Mouse (Mus musculus): ENCODE data around the gene Pdcd6ip. TPM values are rescaled to one million over a fixed set of nuclear protein-coding genes. Genes with fewer than 3 reads are reported as not detected.

Pdcd6ip gene
- polyA plus RNA-seq, 1 experiment: 59.9 TPM

DNA sequence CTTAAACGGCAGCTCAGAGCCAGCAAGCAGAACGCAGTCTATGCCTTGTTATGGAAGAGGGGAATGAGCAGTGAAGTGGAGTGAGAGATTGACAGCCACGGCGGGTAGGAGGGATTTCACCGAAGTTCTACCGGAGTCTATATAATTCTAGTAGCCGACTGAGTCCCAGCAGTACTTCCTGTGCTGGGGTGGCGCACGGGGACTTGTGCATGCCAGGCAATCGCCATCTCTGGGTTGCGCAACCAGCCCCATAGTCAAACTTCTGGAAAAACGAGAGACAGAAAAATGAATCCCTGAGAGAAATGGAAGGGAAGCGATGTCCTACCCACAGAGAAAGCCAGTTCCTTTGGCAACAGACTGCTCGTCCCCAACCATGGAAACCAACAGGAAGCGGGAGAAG, 16.6 kb upstream of the Pdcd6ip start:
- 76% methylated on average over 15 of the region's 15 CpGs for WGBS
- no peaks in the 10 kb centered on the region for H3K36me3 ChIP-seq (ENCODE audit: control insufficient read depth, insufficient read depth, low read length)
- DNase-seq: no peak
- H3K4me1 ChIP-seq (ENCODE audit: control insufficient read depth, insufficient read depth, low read length): no peaks in the 10 kb centered on the region
- TF ChIP-seq POLR2A (IDR thresholded peaks at IDR 0.05; ENCODE audit: low read depth, low read length): no peak
- TF ChIP-seq CTCF (conservative IDR thresholded peaks at IDR 0.05; ENCODE audit: insufficient read depth, insufficient read length, low read depth, low read length): no peak
- H3K27me3 ChIP-seq (replicated peaks; ENCODE audit: control insufficient read depth, insufficient read depth, low read length): no peaks in the 10 kb centered on the region
- no peak overlapping the region for H3K27ac ChIP-seq (ENCODE audit: insufficient read depth, low read depth, low read length)
- no peak overlapping the region for H3K4me3 ChIP-seq (ENCODE audit: insufficient read depth, low read depth, low read length)

DNA sequence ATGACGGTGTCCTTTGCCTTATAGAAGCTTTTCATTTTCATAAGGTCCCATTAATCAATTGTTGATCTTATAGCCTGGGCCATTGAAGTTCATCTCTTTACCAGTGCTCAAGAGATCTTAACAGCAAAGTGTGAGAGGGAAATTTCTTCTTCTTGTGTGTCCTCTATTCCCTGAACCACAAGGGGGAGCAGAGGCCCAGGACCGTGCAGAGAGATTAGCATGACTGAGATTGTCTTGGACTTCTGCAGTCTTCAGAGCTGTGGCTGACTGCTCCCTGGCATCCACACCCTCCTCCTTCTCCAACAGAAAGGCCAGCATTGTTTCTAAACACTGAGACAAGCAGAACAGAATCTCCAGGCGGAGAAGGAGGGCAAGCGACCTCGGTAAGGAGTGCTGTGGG, 11.0 kb upstream of the Pdcd6ip start:
- TF ChIP-seq CTCF (conservative IDR thresholded peaks at IDR 0.05; ENCODE audit: insufficient read depth, insufficient read length, low read depth, low read length): peak; percentile 61
- no peak for TF ChIP-seq POLR2A (IDR thresholded peaks at IDR 0.05; ENCODE audit: low read depth, low read length)
- Histone ChIP-seq H3K36me3 (ENCODE audit: control insufficient read depth, insufficient read depth, low read length) (no peaks in the 10 kb centered on the region), H3K27ac (ENCODE audit: insufficient read depth, low read depth, low read length) (no peak overlapping the region), H3K4me3 (ENCODE audit: insufficient read depth, low read depth, low read length) (no peak overlapping the region), H3K27me3 (replicated peaks; ENCODE audit: control insufficient read depth, insufficient read depth, low read length) (no peaks in the 10 kb centered on the region), H3K4me1 (ENCODE audit: control insufficient read depth, insufficient read depth, low read length) (no peaks in the 10 kb centered on the region)
- DNase-seq: peak; percentile 44
- WGBS: 43% methylated on average over 5 of the region's 5 CpGs

DNA sequence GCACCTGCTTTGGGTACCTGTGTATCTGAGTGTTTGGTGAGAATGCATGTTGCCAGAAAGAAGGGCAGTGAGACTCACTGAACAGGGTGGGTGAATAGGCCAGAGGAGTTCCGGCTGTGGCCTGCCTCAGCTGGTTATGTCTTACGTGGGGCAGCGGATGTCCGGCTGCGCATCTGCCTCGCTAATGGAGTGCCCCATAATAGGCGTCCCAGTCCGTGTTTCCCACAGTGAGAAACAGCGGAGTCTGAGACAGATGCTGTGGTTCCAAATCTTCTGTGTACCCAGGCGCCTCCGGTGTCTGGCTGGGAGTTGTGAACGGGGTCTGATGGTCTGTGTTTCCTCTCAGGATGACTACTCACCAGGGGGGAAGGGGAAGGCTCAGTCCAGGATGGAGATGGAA, 2.8 kb upstream of the Pdcd6ip start:
- 84% methylated on average over 12 of the region's 12 CpGs for WGBS
- TF ChIP-seq POLR2A (IDR thresholded peaks at IDR 0.05; ENCODE audit: low read depth, low read length) (no peak), CTCF (conservative IDR thresholded peaks at IDR 0.05; ENCODE audit: insufficient read depth, insufficient read length, low read depth, low read length) (no peak)

DNA sequence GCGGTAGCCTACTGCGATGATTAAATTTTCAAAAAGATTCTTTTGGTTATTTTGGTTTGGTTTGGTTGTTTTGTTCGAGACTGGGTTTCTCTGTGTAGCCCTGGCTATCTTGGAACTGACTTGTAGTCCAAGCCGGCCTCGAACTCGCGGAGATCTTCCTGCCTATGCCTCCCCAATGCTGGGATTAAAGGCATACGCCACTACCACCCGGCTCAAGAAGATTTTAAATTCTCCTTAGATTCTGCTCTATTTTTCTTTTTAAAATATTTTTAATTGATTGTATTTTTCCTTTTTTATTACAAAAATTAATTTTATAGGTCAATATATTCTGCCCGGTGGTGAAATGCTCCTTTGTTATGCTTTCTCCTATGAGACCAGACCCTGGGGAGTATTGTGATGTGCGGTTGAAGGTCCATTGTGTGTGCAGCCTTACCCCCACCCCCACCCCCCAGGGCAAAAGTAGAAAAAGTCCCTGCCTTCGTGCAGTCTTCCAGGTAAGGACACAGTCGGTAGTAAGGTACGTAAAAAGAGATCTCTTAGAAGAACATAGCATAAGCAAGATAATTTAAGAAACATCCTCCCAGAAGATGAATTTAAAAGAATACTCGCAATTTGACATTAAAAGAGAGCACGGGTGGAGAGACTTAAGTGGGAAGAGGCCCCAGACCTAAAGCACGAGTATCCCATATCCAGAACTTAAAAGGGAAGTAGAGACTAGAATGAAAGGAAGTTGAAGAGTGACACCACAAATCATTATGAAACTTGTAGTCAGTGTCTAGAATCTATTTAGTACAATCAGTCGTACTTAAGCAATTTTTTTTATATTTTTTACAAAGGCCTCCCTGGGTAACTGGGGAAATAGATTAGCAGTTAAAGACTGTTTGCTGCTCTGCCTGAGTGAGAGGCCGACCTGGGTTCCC, 562 bp upstream of the Pdcd6ip start:
- Histone ChIP-seq H3K36me3 (ENCODE audit: control insufficient read depth, insufficient read depth, low read length) (no peaks in the 10 kb centered on the region), H3K27me3 (replicated peaks; ENCODE audit: control insufficient read depth, insufficient read depth, low read length) (no peaks in the 10 kb centered on the region), H3K4me1 (ENCODE audit: control insufficient read depth, insufficient read depth, low read length) (peaks cover 4% of the 10 kb centered on the region), H3K27ac (ENCODE audit: insufficient read depth, low read depth, low read length) (peak overlapping the region; percentile 70; the same call in 1 of the 2 replicates), H3K4me3 (ENCODE audit: insufficient read depth, low read depth, low read length) (peak overlapping the region; percentile 93)
- 49% methylated on average over 19 of the region's 19 CpGs for WGBS
- DNase-seq: no peak
- no peak for TF ChIP-seq CTCF (conservative IDR thresholded peaks at IDR 0.05; ENCODE audit: insufficient read depth, insufficient read length, low read depth, low read length)

More for the DNA sequence above, 2.8 kb upstream of the Pdcd6ip start:
- H3K4me1 ChIP-seq (ENCODE audit: control insufficient read depth, insufficient read depth, low read length): peaks cover 4% of the 10 kb centered on the region
- H3K27ac ChIP-seq (ENCODE audit: insufficient read depth, low read depth, low read length): no peak overlapping the region
- DNase-seq: no peak
- H3K4me3 ChIP-seq (ENCODE audit: insufficient read depth, low read depth, low read length): no peak overlapping the region
- H3K27me3 ChIP-seq (replicated peaks; ENCODE audit: control insufficient read depth, insufficient read depth, low read length): no peaks in the 10 kb centered on the region
- H3K36me3 ChIP-seq (ENCODE audit: control insufficient read depth, insufficient read depth, low read length): no peaks in the 10 kb centered on the region

DNA sequence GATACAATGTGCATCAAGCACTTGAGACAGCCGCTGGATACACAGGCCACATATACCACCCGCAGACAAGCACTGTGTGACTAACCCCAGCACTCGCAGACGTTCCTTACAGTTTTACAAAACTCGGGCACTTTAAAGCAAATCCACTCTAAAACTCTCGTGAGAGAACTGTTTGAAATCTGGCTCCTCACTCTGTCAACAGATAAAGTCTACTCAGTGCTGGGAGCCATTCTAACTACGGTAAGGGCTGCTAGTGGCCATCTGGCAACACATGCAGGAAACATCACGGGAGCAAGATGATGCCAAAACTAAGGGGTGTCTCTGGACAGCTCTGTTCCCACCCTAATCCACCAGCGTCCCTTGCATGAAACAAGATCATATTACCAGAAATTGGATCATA, 1.2 kb downstream of the Pdcd6ip start:
- Histone ChIP-seq H3K27me3 (replicated peaks; ENCODE audit: control insufficient read depth, insufficient read depth, low read length) (no peaks in the 10 kb centered on the region), H3K36me3 (ENCODE audit: control insufficient read depth, insufficient read depth, low read length) (no peaks in the 10 kb centered on the region), H3K4me3 (ENCODE audit: insufficient read depth, low read depth, low read length) (peak overlapping the region; percentile 34), H3K27ac (ENCODE audit: insufficient read depth, low read depth, low read length) (no peak overlapping the region), H3K4me1 (ENCODE audit: control insufficient read depth, insufficient read depth, low read length) (peaks cover 4% of the 10 kb centered on the region)
- TF ChIP-seq POLR2A (IDR thresholded peaks at IDR 0.05; ENCODE audit: low read depth, low read length) (no peak), CTCF (conservative IDR thresholded peaks at IDR 0.05; ENCODE audit: insufficient read depth, insufficient read length, low read depth, low read length) (no peak)
- WGBS: 22% methylated on average over 9 of the region's 9 CpGs
- no peak for DNase-seq

DNA sequence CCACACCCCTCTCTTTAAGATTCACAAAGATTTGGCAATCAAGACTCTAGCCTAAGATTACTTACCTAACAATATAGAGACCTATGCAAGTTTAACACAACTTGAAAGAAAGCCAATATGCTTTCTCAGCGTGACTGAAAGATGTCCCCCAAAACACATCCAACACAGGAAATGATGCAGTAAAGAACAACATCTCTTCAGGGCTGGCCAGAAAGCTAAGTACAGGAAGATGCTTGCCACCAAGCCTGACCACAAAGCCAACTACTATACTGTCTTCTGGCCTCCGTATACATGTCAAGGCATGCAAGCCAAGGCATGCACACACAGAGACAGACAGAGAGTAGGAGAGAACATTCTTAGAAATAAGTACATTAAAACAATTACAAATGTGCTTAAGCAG, 2.0 kb downstream of the Pdcd6ip start:
- Histone ChIP-seq H3K4me1 (ENCODE audit: control insufficient read depth, insufficient read depth, low read length) (peaks cover 4% of the 10 kb centered on the region), H3K4me3 (ENCODE audit: insufficient read depth, low read depth, low read length) (peak overlapping the region; percentile 22; the same call in 1 of the 2 replicates), H3K27me3 (replicated peaks; ENCODE audit: control insufficient read depth, insufficient read depth, low read length) (no peaks in the 10 kb centered on the region), H3K27ac (ENCODE audit: insufficient read depth, low read depth, low read length) (no peak overlapping the region), H3K36me3 (ENCODE audit: control insufficient read depth, insufficient read depth, low read length) (no peaks in the 10 kb centered on the region)
- DNase-seq: no peak
- TF ChIP-seq CTCF (conservative IDR thresholded peaks at IDR 0.05; ENCODE audit: insufficient read depth, insufficient read length, low read depth, low read length) (no peak), POLR2A (IDR thresholded peaks at IDR 0.05; ENCODE audit: low read depth, low read length) (no peak)
- WGBS: 50% methylated on average over 2 of the region's 2 CpGs

DNA sequence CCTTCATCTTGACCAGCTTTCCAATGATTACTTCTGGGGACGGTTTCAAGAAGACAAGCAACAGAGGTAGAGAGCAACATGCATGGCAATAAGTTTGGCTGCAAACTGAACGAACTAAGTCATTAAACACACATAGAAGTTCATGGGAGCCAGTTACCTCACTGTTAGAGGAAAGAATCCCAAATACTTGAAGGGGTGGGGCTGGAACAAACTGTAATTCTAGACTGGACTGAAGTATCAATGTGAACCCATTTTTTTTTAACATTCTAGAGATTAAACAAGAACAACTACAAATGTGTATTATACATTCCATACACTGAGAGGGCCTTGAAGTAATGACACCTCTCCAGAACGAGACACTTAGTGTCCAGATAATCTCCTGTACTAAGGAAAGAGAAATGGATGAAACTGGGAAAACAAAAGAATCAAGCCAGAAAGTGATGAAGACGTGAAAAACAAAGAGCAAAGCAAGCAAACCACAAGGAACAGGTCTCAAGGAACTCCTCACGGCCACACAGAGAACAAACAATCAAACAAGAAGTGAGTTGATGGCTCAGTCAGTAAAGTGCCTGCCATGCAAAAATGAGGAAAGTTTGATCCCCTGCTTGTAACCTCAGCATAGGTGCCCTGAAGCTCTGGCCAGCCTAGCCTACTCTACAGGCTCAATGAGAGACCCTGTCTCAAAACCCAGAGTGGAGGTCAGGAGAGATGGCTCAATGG, 6.5 kb downstream of the Pdcd6ip start:
- Histone ChIP-seq H3K36me3 (ENCODE audit: control insufficient read depth, insufficient read depth, low read length) (peaks cover 6% of the 10 kb centered on the region), H3K27me3 (replicated peaks; ENCODE audit: control insufficient read depth, insufficient read depth, low read length) (no peaks in the 10 kb centered on the region), H3K4me1 (ENCODE audit: control insufficient read depth, insufficient read depth, low read length) (peaks cover 4% of the 10 kb centered on the region), H3K27ac (ENCODE audit: insufficient read depth, low read depth, low read length) (no peak overlapping the region), H3K4me3 (ENCODE audit: insufficient read depth, low read depth, low read length) (no peak overlapping the region)
- 73% methylated on average over 5 of the region's 5 CpGs for WGBS
- DNase-seq: no peak
- no peak for TF ChIP-seq POLR2A (IDR thresholded peaks at IDR 0.05; ENCODE audit: low read depth, low read length)
- TF ChIP-seq CTCF (conservative IDR thresholded peaks at IDR 0.05; ENCODE audit: insufficient read depth, insufficient read length, low read depth, low read length): no peak

Data from kidney, adult 2 months (tissue).